Mouse (Mus musculus) ES-E14 (cell line): ENCODE data around the gene Hk1. TPM values are rescaled to one million over a fixed set of nuclear protein-coding genes. Genes with fewer than 3 reads are reported as not detected.
A peak's percentile ranks its signal among the peaks of the same experiment; 100 is the strongest.

Source experiments
- DNase-seq: peaks from one replicate; pipeline ENCODE4 v3.0.0-alpha.2; 2013; ENCODE audit warnings: low read depth, low spot score
- H3K27ac ChIP-seq: 2 replicates; pipeline ENCODE4 v1.5.1; 2012; ENCODE audit warnings: low read depth, mild to moderate bottlenecking, low read length, moderate library complexity, mixed read lengths; ENCODE audit not compliant: poor library complexity, insufficient read depth, severe bottlenecking
- H3K36me3 ChIP-seq: 2 replicates; pipeline ENCODE4 v1.6.1; 2012; ENCODE audit warnings: mild to moderate bottlenecking, low read length, moderate library complexity, mixed read lengths; ENCODE audit not compliant: control insufficient read depth, poor library complexity, insufficient read depth, severe bottlenecking
- H3K4me1 ChIP-seq, 2 experiments: fragments of 150-350 bp in 1 of 2; sonication (generic) in 1 of 2; 2 replicates each; pipeline ENCODE4 v1.6.1; 2012; ENCODE audit warnings: low read length in 2 of 2, mild to moderate bottlenecking in 1 of 2, mixed read lengths in 1 of 2; ENCODE audit not compliant: control insufficient read depth in 2 of 2, insufficient read depth in 2 of 2, poor library complexity in 1 of 2
- H3K4me3 ChIP-seq, 2 experiments: fragments of 150-350 bp in 1 of 2; sonication (generic) in 1 of 2; 2 replicates each; pipeline ENCODE4 v1.5.1; 2012; ENCODE audit warnings: low read length in 2 of 2, low read depth in 1 of 2, mild to moderate bottlenecking in 1 of 2, mixed read lengths in 1 of 2; ENCODE audit not compliant: insufficient read depth in 1 of 2, poor library complexity in 1 of 2, severe bottlenecking in 1 of 2
- H3K9ac ChIP-seq: 2 replicates; pipeline ENCODE4 v1.6.1; 2012; ENCODE audit warnings: low read depth, mild to moderate bottlenecking, low read length, mixed read lengths; ENCODE audit not compliant: poor library complexity, insufficient read depth, severe bottlenecking
- H3K9me3 ChIP-seq: fragments of 150-350 bp; sonication (generic); 2 replicates; pipeline ENCODE4 v1.6.1; 2012; ENCODE audit warnings: low read depth, mild to moderate bottlenecking, low read length; ENCODE audit not compliant: control insufficient read depth, insufficient read depth
- CHD2 ChIP-seq: IDR thresholded peaks from 2 replicates; pipeline ENCODE4 v1.6.1; 2014; ENCODE audit warnings: mild to moderate bottlenecking, low read depth, low read length, inconsistent platforms
- HCFC1 ChIP-seq: IDR thresholded peaks from 2 replicates; pipeline ENCODE4 v1.6.1; 2012; ENCODE audit warnings: low read length, inconsistent platforms, borderline replicate concordance; ENCODE audit not compliant: insufficient read depth
- MAFK ChIP-seq: IDR thresholded peaks from 2 replicates; pipeline ENCODE4 v1.6.1; 2014; ENCODE audit warnings: mild to moderate bottlenecking, low read depth, low read length, inconsistent platforms; ENCODE audit not compliant: insufficient read depth
- ZC3H11A ChIP-seq: IDR thresholded peaks from 2 replicates; pipeline ENCODE4 v1.6.1; 2012; ENCODE audit warnings: low read depth, mild to moderate bottlenecking, inconsistent platforms, low read length, borderline replicate concordance
- ZNF384 ChIP-seq: IDR thresholded peaks from 2 replicates; pipeline ENCODE4 v1.6.1; 2012; ENCODE audit warnings: low read depth, low read length, inconsistent platforms
- in situ Hi-C, 2 experiments: fragments of 600-800 bp; cut with MboI; formaldehyde crosslinking; loops; one replicate each; pipeline ENCODE4 v1.15.1; 2025; ENCODE audit warnings: low sequenced_read_pairs in 2 of 2, inconsistent platforms in 1 of 2; ENCODE audit not compliant: unreplicated experiment in 2 of 2
- total RNA-seq: library from RNA; depleted of rRNA; stranded (reverse); fragments of 300-350 nt; gene quantifications from 2 replicates; pipeline ENCODE4 v1.2.3, GENCODE M21; 2012

Hk1 gene
- total RNA-seq, 1 experiment: 18.8 TPM

GRCm38 (mm10) chr10:62412906-62413605 is 33.3 kb upstream of the Hk1 start:
- no peak overlapping the region for H3K4me3 ChIP-seq
- TF ChIP-seq HCFC1 (no peak), CHD2 (no peak)
- in situ Hi-C loops: no loop called here
- no peaks in the 10 kb centered on the region for H3K36me3 ChIP-seq
- DNase-seq: no peak
- no peak overlapping the region for H3K9ac ChIP-seq
- peaks cover 0 to 5% of the 10 kb centered on the region in 2 experiments; a peak in 1 of 4 replicates for H3K4me1 ChIP-seq
- H3K27ac ChIP-seq: no peak overlapping the region
- no peaks in the 10 kb centered on the region for H3K9me3 ChIP-seq

- H3K4me1 ChIP-seq: peaks cover 0 to 5% of the 10 kb centered on the region in 2 experiments; a peak in 1 of 4 replicates
Measured at GRCm38 (mm10) chr10:62411431-62412410, 32.0 kb upstream of the Hk1 start.

GRCm38 (mm10) chr10:62410943-62411342 is 31.2 kb upstream of the Hk1 start:
- H3K4me1 ChIP-seq: peaks cover 0 to 5% of the 10 kb centered on the region in 2 experiments; a peak in 1 of 4 replicates
- no peak overlapping the region for H3K4me3 ChIP-seq
- H3K27ac ChIP-seq: no peak overlapping the region
- TF ChIP-seq ZC3H11A (peak; percentile 51; the same call in 1 of the 2 replicates), CHD2 (no peak)
- in situ Hi-C loops: no loop called here
- DNase-seq: peak; percentile 49
- H3K36me3 ChIP-seq: no peaks in the 10 kb centered on the region
- H3K9me3 ChIP-seq: no peaks in the 10 kb centered on the region
- H3K9ac ChIP-seq: no peak overlapping the region

More at GRCm38 (mm10) chr10:62411431-62412410, 32.0 kb upstream of the Hk1 start:
- no peaks in the 10 kb centered on the region for H3K36me3 ChIP-seq
- in situ Hi-C loops: no loop called here
- H3K27ac ChIP-seq: no peak overlapping the region
- TF ChIP-seq ZC3H11A (no peak), HCFC1 (no peak), ZNF384 (no peak)
- H3K9ac ChIP-seq: no peak overlapping the region
- no peak for DNase-seq
- no peak overlapping the region for H3K4me3 ChIP-seq
- H3K9me3 ChIP-seq: no peaks in the 10 kb centered on the region

GRCm38 (mm10) chr10:62404901-62405300 is 25.2 kb upstream of the Hk1 start:
- Histone ChIP-seq H3K4me1 (no peaks in the 10 kb centered on the region; a peak in 1 of 4 replicates), H3K4me3 (peak overlapping the region; percentile 16 to 44; a peak in 3 of 4 replicates), H3K27ac (no peak overlapping the region), H3K36me3 (no peaks in the 10 kb centered on the region), H3K9me3 (no peaks in the 10 kb centered on the region), H3K9ac (peak overlapping the region; percentile 6; the same call in 1 of the 2 replicates)
- TF ChIP-seq CHD2 (no peak), MAFK (no peak), ZC3H11A (no peak), ZNF384 (no peak), HCFC1 (no peak)
- in situ Hi-C loops: no loop called here
- DNase-seq: no peak
